Mouse (Mus musculus): Measurements from ENCODE around the gene Bmpr1a.

Bmpr1a gene

DNA sequence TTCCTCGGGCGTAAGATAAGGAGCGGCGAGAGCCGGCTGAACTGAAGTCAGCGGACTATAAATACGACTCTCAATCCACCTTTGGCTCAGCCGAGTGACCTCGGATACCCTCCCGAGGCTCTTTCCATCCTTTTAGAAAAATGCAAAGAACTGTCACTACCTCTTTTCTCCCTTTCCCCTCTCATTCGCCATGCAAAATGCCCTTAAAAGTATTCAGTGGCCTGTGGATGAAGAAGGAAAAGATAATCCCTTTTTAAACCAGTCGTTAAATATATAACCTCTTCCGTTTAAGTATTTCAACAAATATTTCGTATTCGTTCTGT is at the start of gene Bmpr1a:
Gene Bmpr1a, minus strand, starts transcription at position 17 of the 323 bp plus-strand sequence.
- no peak for DNase-seq

DNA sequence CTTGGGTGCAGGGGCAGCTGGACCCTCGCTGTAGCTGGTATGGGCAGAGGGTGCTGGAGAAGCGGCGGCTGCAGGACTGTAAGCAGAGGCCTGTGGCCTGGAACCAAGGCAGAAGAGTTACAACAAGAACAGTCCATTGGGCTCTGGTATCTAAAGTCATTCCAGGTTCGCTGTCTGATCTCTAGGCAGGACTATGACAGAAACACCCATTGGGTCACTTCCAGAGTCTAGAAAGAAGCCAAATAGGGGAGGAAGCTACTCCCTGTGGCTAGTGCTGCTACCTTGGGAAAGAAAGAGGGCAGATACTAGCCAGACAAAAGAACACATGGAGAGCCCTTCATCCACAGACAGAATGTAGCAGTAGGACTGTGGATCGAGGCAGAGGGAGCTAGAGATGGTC is 49.1 kb upstream of the Bmpr1a start:
- DNase-seq, result no peak

DNA sequence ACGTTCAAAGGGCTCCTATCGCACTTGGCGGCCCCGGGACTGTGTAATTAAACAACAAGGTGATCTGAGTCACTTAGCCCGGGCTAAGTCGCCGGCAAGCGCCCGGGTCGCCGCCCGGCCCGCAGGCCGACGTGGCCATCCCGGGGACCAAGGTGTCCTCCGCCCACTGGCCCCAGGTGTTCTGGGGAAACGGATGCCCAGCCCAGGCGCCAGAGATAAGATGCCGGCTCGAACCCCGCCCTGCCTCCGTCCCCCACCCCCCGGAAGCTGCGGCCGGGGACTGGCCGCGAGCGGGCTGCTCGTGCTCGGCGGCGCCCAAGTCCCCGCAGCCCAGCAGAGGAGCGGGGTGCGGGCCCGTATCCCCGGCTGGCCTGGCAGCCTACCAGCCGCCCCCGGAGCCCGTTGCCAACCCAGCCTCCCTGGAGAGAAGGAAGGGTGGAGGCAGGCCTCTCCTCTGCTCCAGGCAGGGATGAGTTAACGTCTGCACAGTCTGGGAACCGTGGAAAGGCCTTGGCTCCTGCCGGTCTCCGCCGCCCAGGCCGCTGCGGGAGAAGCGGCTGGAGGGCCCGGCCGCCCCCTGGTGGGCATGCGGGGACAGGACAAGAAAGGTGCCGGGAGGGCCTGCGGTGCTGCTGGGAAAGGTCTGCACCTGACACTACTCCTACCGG is 46.0 kb upstream of the Bmpr1a start:
- DNase-seq, result peak; percentile 82

DNA sequence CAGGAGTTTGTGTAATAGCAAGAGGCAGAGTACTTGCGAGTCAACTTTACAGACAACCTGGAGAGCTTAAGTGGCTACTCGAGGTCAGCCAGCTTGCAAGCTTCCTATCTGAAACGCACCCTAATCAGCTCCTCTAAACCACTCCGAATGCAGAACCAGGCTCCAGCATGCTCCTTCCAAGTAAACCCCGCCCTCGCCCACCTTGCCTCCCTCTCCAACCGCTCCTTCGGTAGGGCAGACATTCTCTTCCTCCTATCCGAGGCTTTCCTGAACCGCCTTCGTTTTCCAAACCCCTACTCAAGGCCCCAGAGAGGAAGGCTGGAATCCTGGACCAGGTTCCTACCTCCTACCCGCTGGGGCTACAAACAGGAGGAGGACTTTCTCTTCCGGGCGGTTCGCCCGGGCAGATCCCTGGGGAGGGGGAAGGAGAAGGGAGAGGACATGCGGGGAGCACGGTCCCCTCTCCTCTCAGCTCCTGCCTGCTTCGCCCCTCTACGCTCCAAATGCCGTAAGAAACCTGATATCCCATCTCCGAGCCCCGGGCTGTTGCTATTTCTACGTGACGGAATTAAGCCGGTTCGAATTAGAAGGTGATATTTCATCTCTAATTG is 45.4 kb upstream of the Bmpr1a start:
- peak; percentile 30 for DNase-seq

DNA sequence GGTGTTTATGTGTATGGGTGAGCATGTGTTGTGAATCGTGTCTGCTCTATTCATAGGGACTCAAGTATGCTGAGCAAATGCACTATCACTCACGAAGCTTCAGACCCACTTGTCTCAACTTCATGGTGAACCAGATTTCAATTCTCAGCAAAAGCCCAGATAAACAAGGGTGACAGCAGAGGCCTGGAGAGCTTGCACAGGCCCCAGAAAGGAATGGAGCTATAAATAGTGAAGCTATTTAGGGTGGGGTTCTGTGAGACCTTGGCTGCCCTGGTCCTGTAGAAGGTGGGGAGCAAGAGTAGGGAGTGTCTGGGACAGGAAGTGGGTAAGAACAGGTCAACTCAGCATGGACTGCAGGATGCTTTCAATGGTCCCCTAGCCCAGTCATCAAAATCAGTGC is 41.4 kb upstream of the Bmpr1a start:
- no peak for DNase-seq

DNA sequence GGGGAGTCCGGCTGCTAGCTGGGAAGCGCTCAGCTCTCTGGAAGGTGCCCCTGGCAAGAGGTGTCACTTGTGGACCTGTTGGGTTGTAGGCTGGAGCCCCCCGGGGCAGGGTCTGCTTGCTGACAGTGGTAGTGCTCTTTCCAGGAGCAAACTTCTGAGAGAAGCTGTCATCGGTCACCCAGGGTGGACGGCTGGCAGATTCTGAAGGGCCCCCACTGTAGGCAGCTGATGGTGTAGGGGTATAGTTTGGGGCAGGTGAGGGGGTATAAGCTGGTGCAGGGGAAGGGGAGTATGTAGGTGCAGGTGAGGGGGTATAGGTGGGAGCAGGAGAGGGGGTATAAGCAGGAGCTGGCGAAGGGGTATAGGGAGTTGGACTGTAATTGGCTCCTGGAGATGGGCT is 40.9 kb upstream of the Bmpr1a start:
- no peak for DNase-seq

DNA sequence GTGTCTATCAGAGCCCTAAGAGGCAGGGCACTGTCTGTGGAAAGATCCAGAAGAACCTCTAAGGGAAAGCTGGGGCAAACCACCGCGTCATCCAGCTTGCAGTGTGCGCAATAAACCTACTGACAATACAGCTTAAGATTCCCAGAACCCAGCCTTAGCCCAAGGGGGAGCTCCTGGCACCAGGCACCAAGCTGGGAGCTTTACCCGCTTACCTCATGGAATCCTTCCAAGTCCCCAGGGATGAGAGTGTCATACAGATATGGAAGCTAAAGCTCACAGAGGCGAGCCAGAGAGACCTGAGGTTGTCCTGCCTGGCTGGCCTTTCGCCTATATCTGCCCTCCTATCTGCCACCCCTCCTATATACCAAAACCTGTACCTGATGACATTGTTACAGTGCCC is 40.5 kb upstream of the Bmpr1a start:
- no peak for DNase-seq

DNA sequence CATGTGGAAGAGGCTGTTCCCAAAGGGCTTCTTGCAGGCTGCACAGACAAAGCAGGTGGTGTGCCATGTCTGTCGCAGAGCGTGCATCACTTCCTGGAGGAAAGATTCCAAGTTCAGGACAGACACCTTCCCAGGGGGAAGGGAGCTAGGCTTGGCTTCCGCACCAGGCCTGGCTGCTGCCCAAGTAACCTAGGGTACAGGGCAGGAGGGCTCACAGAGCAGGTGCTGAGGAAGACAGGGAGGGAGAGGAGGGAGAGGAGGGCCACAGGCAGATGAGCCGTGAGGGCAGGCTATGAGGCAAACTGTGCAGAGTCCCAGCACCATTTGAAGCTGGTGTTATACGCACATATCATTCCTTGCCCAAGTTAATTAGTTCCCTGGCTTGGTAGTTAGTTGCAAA is 38.8 kb upstream of the Bmpr1a start:
- no peak for DNase-seq

DNA sequence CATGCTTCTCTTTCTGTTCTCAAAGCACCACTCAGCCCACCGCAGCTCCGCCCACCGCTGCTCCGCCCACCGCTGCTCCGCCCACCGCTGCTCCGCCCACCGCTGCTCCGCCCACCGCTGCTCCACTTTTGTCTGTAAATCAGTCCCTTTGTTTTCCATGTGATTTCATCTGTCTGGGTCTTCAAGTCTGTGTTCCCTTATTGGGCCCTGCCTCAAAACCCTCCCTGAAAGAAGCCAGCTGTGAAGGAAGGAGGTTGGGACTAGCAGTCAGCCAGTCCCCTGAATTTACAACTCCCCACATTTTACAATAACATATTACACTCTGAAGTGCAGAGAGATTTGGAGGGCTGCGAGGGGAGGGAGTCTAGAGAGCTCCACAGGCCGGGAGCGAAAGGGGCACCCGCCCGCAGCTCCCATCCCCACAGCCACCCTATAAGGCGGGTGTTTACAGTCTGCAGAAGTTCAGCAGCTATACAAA is 37.6 kb upstream of the Bmpr1a start:
- no peak for DNase-seq

DNA sequence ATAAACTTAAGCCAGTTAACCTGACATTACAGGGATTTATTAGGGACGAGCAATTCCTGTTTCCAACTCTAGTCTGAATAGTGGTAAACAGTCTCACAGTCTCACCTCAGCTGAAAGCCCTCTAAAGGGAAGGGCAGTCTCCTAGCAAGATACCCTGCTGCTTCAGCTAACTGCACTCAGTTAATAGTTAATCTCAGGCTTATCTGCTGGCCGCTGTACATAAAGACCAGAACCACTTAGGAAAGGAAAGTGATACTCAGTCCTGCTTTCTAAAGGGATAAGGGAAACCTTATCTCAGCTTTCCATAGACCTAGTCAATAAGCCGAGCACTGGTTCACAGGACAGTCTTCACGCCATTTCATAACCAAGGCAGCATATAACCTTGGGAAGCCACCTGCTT is 32.7 kb upstream of the Bmpr1a start:
- DNase-seq, result no peak

DNA sequence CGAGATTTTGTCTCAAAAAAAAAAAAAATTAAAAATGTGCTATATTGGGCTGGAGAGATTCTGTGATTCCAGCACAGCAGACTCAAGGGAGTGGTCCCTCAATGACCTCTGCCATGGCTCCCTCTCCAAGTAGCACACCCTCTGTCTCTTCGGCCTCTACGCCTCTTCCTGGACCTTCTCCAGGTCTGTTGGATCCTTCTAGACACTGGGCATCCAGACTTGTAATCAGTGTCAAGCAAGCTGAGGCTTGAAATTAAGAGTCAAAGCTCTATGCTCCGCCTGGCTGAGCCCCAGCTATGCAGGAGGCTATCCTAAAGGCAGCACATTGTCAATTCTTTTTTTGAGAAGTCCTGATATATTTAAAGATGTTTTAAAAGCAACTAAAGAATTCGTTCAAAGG is 30.4 kb upstream of the Bmpr1a start:
- DNase-seq, result no peak

DNA sequence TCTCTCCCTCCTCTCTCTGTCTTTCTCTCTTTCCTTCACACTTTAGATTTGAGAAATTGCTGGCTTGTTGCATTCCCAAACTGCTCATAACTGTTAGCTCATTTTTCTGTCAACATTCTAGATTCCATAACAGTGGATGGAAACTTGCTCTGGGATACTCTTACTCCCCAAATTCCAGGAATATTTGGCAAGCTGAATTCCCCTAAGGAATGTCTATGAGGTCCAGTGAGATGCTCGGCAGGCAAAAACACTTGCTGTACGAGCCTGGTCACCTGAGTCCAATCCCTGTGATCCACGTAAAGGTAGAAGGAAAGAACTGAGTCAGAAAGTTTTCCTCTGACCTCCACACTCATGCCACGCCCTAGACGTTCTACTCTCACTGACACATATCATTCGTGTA is 29.4 kb upstream of the Bmpr1a start:
- no peak for DNase-seq

DNA sequence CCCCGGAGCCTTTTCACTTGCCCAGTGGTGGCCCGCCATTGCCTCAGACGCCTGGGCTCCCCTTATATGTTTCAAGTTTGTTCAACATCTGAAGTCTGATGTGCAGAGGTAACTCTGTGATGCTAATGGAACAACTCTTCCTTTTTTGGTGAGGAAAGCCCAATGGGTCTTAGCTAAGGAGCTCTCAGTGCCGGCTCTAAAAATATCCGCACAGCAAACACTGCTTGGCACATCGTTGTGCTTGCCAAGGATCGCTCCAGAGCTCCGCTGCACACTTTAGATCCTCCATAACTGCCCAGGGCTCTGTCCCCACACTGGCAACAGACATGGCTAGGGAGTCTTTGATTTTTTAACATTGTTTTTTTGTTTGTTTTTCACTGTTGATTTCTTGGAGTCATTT is 25.7 kb upstream of the Bmpr1a start:
- no peak for DNase-seq

DNA sequence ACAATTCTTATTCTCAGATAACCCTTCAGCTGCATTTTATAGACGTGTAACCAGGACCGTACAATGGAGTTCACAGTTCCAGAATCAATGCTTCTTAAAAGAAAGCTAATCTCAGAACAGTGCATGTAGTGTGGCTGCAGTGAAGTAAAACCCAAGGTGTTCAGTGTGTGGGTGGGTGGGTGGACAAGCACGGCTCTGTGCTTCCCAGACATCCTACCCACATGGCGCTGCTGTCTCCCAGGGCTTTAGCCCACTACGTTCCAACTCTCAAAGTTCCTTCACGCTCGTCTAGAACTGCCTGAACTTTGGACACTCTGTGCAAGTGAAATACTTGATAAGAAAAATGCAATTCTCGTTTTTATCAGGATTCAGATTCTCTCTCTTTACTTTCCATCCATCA is 19.6 kb upstream of the Bmpr1a start, which contains the start of gene 9230112D13Rik:
Gene 9230112D13Rik, minus strand, starts transcription at position 101 of the 400 bp plus-strand sequence.
- no peak for DNase-seq

DNA sequence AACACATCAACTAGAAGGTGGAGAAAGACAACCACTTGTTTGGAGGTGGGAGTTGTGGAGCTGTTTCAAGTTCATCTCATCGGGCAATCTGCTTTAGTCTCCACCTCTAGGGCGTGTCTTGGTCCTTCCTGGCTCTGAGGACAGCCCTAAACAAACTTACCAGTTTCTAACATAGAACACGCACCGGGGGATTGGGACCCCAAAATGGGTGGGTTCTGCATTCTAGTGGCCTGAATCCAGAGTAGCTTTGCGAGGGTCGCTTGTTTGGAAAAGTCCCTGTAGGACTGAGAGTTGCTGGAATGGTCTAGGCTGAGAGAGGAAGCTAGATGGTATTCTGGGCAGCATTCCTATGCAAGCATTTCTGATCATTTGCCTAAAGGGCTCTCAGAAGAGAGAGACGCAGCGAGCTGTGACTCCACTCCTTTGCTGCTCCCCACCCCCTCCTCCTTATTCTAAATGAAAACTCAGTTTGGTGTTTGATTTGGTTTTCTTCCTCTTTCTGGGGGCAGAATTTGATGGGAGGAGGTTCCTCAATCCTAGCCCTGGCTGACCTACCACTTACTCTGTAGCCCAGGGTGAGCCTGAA is 14.9 kb upstream of the Bmpr1a start:
- no peak for DNase-seq

DNA sequence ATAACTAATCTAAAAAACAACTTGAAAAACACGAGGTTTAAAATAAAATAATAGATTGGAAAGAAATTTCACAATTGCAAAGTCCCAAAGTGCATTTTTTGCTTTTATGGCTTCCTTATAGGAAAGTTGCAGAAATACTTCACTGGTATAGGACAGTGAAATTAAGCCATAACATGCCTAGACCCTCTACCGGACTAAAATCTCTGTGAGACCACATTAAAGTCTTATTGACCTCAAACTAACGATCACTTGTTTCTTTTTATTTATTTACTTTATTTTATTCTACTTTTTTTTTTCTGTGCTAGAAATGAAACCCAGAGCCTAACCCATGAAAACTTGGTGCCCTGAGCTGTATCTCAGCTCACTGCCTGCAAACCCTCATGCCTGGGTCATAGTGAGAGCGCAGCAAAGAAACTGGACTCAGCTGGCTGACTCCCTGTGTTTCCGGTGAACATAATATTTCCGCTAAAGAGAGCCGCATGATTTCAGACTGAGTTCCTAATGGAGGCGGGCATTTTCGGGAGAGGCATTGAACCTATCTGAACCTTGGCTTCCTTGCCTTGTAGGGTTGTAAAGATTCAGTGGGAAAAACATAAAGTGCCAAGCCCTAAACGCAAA is 13.9 kb upstream of the Bmpr1a start:
- DNase-seq, result no peak

DNA sequence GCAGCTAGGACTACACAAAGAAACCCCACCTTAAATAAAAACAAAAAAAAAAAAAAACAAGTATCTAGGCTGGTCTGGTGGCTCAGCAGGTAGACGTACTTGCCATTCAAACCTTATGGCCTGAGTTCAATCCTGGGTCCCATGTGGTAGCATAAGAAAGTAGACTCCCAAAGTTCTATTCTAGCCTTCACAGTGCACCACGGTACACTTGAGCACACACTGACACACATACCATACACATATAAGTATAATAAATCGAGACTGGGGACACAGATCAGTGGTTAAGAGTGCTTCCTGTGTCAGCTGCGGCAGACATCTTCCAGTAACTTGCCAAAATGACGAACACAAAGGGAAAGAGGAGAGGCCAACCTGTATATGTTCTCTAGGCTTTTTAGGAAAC is 12.7 kb upstream of the Bmpr1a start:
- DNase-seq, result no peak

DNA sequence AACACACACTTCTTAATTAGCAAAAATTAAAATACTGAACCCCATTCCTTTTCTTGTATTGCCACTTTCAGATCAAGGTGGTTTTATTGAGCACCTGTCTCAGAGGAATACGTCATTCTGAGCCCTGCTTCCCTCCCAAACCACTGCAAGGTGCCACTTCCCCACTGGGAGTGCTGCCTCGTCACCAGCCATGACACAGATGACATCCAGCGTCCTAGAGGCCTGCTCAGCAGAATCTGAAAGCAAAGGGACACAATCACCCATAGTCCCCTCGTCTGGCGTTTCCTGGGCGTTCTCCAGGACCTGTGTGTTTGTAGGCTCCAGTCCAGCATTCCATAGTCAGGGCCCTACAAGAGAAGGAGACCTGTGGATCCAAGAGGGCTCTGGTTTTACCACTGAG is 11.0 kb upstream of the Bmpr1a start:
- no peak for DNase-seq

DNA sequence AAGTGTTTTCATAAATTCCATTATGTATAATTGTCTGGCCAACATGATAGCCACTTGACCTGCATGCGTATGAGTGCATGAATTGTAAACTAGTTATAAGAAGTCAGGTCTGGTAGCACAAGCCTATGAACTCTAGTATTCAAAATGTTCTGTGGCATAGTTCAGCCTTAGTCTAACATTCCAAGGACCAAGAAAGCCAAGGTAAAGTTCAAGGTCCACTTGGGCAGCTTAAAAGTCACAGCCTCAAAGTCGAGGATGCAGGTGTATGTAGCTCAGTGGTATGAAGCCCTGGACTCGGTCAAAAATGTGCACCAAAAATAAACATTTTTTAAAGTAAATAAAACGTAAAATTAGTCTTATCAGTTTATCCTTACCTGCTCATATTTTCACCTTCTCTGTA is 9.5 kb upstream of the Bmpr1a start:
- no peak for DNase-seq

DNA sequence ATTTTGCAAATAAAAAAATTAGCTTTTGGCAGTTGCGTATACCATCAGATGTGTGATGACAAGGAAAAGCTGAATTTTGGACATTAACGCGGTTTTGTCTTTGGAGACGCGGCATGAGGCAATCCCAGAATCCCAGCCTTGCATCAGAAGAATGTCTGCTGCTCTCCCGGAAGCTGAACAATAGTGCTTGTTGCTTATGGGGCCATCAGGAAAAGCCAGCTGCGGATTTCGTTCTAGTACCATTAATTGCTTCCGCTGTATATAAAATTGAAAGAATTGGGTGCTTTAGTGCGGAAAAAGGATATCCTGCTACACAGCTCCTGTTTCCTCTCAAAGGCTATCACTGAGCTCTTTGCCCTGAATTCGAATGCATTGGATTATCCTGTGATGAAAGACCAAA is 8.8 kb upstream of the Bmpr1a start:
- no peak for DNase-seq

DNA sequence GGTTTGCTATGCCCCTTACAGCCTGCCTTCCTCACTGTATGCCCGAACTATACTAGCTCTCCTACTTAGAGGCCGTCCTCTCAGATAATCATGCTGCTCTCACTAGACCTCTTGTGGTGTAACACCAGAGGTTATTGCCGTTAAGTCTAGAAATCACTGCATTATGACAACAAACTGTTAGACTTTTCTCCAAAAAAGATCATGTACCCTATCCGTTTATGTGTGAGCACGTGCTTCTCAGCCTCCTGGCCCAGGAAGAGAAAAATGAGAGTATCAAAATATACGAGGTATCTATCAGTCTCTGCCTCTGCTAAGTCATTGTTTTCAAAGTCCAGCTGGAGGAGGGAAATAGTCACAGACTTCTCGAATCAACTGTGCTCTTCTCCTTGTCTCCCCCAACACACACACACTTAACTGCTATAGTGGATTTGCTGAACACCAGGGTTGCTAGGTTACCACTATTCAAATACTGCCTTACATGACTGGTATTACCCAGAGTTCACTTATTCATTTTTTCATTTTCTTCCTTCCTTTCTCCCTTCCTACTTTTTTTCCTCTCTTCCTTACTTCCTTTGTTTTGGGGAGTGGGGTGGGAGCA is 5.8 kb upstream of the Bmpr1a start:
- DNase-seq, result no peak

DNA sequence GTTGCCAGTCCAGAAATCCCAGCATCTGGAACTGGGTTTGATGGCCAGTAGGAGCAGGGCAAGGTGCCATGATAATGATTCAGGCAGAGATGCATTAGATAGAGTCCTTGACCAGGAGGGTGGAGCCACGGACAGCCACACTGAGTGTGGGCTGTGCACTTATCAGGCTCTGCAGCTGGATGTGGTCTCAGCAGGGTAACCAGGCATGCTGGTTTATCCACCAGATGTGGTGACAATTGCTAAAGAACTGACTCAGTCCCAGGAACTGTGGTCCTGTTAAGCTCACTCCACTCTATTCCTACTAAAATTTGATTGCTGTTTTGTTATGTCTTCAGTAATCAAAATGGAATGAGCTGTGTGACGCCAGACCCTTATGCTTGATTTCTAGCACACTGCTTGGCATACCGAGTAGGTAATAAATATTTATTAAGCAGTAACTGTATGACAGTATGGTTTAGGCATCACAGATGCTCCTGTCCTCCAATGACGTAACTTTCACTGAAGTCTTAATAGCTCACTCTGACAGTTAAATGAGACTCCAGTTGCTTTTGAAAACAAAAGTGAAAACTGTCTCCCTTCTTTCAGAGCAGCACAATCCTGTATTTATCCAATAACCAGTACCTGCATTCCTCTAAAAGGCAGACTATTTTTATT is 5.2 kb upstream of the Bmpr1a start:
- no peak for DNase-seq

DNA sequence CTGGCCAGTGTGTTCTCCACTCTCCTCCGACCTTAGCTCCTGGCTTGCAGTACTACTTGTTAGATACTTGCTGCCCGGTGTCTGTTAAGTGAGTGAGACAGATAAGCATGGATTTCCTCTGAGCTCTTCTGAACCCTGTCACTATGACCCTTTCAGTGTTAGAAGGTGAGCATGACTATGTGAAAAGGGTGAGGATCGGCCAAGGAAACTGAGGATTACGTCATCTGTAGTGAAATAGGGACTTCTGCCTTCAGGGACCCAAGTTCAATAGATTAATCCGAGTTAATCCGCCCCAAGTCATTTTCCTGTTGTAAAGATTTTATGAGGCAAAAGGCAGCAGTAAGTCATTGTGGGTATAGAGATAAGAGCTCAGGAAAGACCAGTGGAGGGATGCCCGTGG is 2.2 kb upstream of the Bmpr1a start:
- DNase-seq, result no peak

Measured in layer of hippocampus, adult 9-11 months (tissue).